Mouse (Mus musculus) heart, postnatal 0 days (tissue): ENCODE results near the gene Armcx3. TPM values are rescaled to one million over a fixed set of nuclear protein-coding genes. Genes with fewer than 3 reads are reported as not detected.
"Not testable (repeated sequence)": the region's sequence is repeated elsewhere in the genome, so short reads cannot be mapped to it uniquely, and the experiment has no call there.

ENCODE experiments used
- ATAC-seq: fragments of 200-750 bp; cut with Nextera tagmentation; 2 replicates; pipeline ENCODE4 v1.8.0; 2017; ENCODE audit warnings: low read depth, moderate number of reproducible peaks, moderate library complexity; ENCODE audit not compliant: insufficient read depth
- DNase-seq: peaks from one replicate; pipeline ENCODE4 v3.0.0-alpha.2; 2016; ENCODE audit warnings: low spot score
- H3K27ac ChIP-seq: fragments of 300-500 bp; sonication (generic); 2 replicates; pipeline ENCODE4 v1.5.1; 2014; ENCODE audit warnings: low read depth, mild to moderate bottlenecking
- H3K27me3 ChIP-seq: fragments of 300-500 bp; sonication (generic); 2 replicates; pipeline ENCODE4 v1.6.1; 2014; ENCODE audit warnings: low read length, mixed read lengths; ENCODE audit not compliant: control insufficient read depth, insufficient read depth
- H3K36me3 ChIP-seq: fragments of 300-500 bp; sonication (generic); replicated peaks from 2 replicates; pipeline ENCODE4 v1.6.1; 2014; ENCODE audit warnings: low read length, mixed read lengths; ENCODE audit not compliant: control insufficient read depth, insufficient read depth
- H3K4me1 ChIP-seq: fragments of 300-500 bp; sonication (generic); 2 replicates; pipeline ENCODE4 v1.6.1; 2014; ENCODE audit warnings: antibody characterized with exemption; ENCODE audit not compliant: control insufficient read depth, insufficient read depth
- H3K4me2 ChIP-seq: fragments of 300-500 bp; sonication (generic); 2 replicates; pipeline ENCODE4 v1.6.1; 2014; ENCODE audit warnings: low read depth, mild to moderate bottlenecking, low read length, moderate library complexity
- H3K4me3 ChIP-seq: fragments of 300-500 bp; sonication (generic); 2 replicates; pipeline ENCODE4 v1.5.1; 2014; ENCODE audit warnings: low read depth, low read length
- H3K9ac ChIP-seq: fragments of 300-500 bp; sonication (generic); replicated peaks from 2 replicates; pipeline ENCODE4 v1.6.1; 2014; ENCODE audit warnings: low read depth, low read length, mixed read lengths
- H3K9me3 ChIP-seq: fragments of 300-500 bp; sonication (generic); replicated peaks from 2 replicates; pipeline ENCODE4 v1.6.1; 2016; ENCODE audit warnings: low read length; ENCODE audit not compliant: control insufficient read depth
- CTCF ChIP-seq: IDR thresholded peaks from 2 replicates; pipeline ENCODE4 v1.5.1; 2016; ENCODE audit warnings: antibody characterized with exemption, control low read depth, low read depth
- EP300 ChIP-seq: IDR thresholded peaks from 2 replicates; pipeline ENCODE4 v1.6.1; 2016; ENCODE audit warnings: antibody characterized with exemption, low read depth
- WGBS: fragments of 180-500 bp; shearing (Covaris S2); extraction: QIAGEN DNeasy Blood & Tissue Kit; methylation state at CpG from one replicate; pipeline ENCODE4 v1.1.7; 2014; 5-methylcytosine and 5-hydroxymethylcytosine counted together
- polyA plus RNA-seq: library from polyadenylated mRNA; unstranded; fragments of >200 nt; fragmentation: Nextera tagmentation; extraction: Ambion mirVana; gene quantifications from 2 replicates; pipeline ENCODE4 v1.2.1, GENCODE M21; 2015
- total RNA-seq: library from RNA; depleted of rRNA; stranded (reverse); fragments of >200 nt; gene quantifications from 2 replicates; pipeline ENCODE4 v1.2.3, GENCODE M21; 2014; ENCODE audit warnings: low replicate concordance

Gene Armcx3
- total and polyA plus RNA-seq, 2 experiments from 2014 or later, result 22.1 to 64.1 TPM

GRCm38 (mm10) chrX:134750764-134751592 is 5.4 kb upstream of the Armcx3 start, which contains the start of gene Armcx6:
Gene Armcx6 (minus strand): TSS chrX:134751417.
- no peaks in the 10 kb centered on the region for H3K9me3 ChIP-seq
- 19% methylated on average over 34 of the region's 36 CpGs for WGBS
- no peaks in the 10 kb centered on the region for H3K36me3 ChIP-seq
- peak within 1 kb of the TSS; percentile 60 for H3K4me3 ChIP-seq
- H3K9ac ChIP-seq, result peak within 1 kb of the TSS; percentile 47; the same call in 1 of the 2 replicates
- no peaks in the 10 kb centered on the region for H3K4me1 ChIP-seq
- no peaks in the 10 kb centered on the region for H3K27me3 ChIP-seq
- TF ChIP-seq EP300, result no peak
- peak; percentile 18; the same call in 1 of the 2 replicates for TF ChIP-seq CTCF
- peak within 1 kb of the TSS; percentile 71 for H3K27ac ChIP-seq
- ATAC-seq, result peak; percentile 92
- peak within 1 kb of the TSS; percentile 84 for H3K4me2 ChIP-seq
- DNase-seq, result peak; percentile 80

GRCm38 (mm10) chrX:134751910-134752309 is 4.5 kb upstream of the Armcx3 start:
- Histone ChIP-seq H3K4me1 (no peaks in the 10 kb centered on the region), H3K27me3 (no peaks in the 10 kb centered on the region), H3K4me3 (no peak overlapping the region), H3K9me3 (no peaks in the 10 kb centered on the region), H3K9ac (no peak overlapping the region), H3K4me2 (no peak overlapping the region), H3K36me3 (no peaks in the 10 kb centered on the region), H3K27ac (0 out of 2 replicates have a peak overlapping the region, but pooled peaks have one; percentile 48)
- WGBS, result 38% methylated on average over 2 of the region's 2 CpGs
- no peak for ATAC-seq
- TF ChIP-seq CTCF, result no peak
- no peak for TF ChIP-seq EP300
- DNase-seq, result no peak

GRCm38 (mm10) chrX:134752584-134752983 is 3.8 kb upstream of the Armcx3 start:
- Histone ChIP-seq H3K27me3 (no peaks in the 10 kb centered on the region), H3K27ac (peak overlapping the region; percentile 48; the same call in 1 of the 2 replicates), H3K4me3 (no peak overlapping the region), H3K4me1 (no peaks in the 10 kb centered on the region), H3K9ac (no peak overlapping the region), H3K4me2 (no peak overlapping the region), H3K9me3 (no peaks in the 10 kb centered on the region), H3K36me3 (no peaks in the 10 kb centered on the region)
- WGBS, result 24% methylated on average over 4 of the region's 4 CpGs
- ATAC-seq (peak; percentile 33; the same call in 1 of the 2 replicates), DNase-seq (no peak)
- TF ChIP-seq EP300 (no peak), CTCF (no peak)

- WGBS, result 13% methylated on average over 13 of the region's 13 CpGs
- DNase-seq, result no peak
Measured at GRCm38 (mm10) chrX:134757293-134757995, 1.0 kb downstream of the Armcx3 start.

GRCm38 (mm10) chrX:134763428-134764198 is 7.2 kb downstream of the Armcx3 start:
- not testable (repeated sequence) for H3K4me2 ChIP-seq, H3K36me3 ChIP-seq, H3K27ac ChIP-seq, ATAC-seq, H3K4me1 ChIP-seq, H3K9me3 ChIP-seq, H3K27me3 ChIP-seq, DNase-seq, H3K4me3 ChIP-seq, H3K9ac ChIP-seq
- WGBS, result 47% methylated on average over 3 of the region's 4 CpGs

More at GRCm38 (mm10) chrX:134757293-134757995, 1.0 kb downstream of the Armcx3 start:
- no peaks in the 10 kb centered on the region for H3K4me1 ChIP-seq
- H3K9me3 ChIP-seq, result no peaks in the 10 kb centered on the region
- peak overlapping the region; percentile 89 for H3K27ac ChIP-seq
- H3K4me3 ChIP-seq, result peak overlapping the region; percentile 79
- no peaks in the 10 kb centered on the region for H3K27me3 ChIP-seq
- peak; percentile 24; the same call in 1 of the 2 replicates for ATAC-seq
- no peaks in the 10 kb centered on the region for H3K36me3 ChIP-seq
- peak overlapping the region; percentile 83 for H3K9ac ChIP-seq
- no peak for TF ChIP-seq CTCF
- TF ChIP-seq EP300, result no peak
- peak overlapping the region; percentile 60 for H3K4me2 ChIP-seq
